Mouse (Mus musculus) kidney, adult 8-10 months (tissue): ENCODE measurements around the gene Elp6.

Experiments
- DNase-seq, 2 experiments: peaks; one replicate each; pipeline ENCODE4 v3.0.0; 2022

Gene Elp6

DNA sequence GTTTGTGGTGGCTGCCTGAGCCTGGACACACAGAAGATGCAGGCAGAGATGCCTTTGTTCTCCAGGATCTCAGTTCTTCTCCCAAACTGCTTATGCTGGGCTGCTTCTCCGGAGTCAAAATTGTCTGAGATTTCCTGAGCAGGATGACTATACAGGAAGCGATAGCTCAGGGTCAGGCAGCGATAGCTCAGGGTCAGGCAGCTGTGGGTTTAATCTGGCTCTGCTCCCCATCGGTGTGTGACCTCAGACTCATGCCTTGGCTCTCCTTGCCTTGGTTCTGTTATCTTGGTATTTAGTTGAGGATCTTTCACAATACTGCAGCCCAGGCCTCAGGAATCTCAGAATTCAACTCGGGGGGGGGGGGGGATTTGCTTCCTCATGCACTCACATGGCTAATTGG lies 61.8 kb downstream of the Elp6 start:
- DNase-seq, result no peak

DNA sequence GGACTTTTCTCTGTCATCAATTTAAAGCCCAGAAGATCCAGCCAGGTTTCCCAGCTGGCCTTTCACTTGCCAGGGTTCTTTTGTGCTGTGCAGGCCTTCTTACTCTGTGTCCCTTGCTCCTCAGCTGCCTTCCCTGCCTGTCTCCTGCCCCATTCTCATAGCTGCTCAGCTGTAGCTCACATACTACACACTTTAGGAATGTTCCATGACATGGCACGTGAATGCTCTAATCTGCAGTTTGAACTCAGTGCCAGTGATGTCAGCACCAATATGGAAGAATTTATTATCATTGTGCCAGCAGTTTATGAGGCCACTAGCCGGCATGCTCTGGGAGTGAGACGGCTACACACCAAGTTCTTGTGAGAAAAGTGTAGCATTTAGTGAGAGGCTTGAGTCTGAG lies 64.9 kb downstream of the Elp6 start:
- no peak for DNase-seq
